In the genomic region with DNA sequence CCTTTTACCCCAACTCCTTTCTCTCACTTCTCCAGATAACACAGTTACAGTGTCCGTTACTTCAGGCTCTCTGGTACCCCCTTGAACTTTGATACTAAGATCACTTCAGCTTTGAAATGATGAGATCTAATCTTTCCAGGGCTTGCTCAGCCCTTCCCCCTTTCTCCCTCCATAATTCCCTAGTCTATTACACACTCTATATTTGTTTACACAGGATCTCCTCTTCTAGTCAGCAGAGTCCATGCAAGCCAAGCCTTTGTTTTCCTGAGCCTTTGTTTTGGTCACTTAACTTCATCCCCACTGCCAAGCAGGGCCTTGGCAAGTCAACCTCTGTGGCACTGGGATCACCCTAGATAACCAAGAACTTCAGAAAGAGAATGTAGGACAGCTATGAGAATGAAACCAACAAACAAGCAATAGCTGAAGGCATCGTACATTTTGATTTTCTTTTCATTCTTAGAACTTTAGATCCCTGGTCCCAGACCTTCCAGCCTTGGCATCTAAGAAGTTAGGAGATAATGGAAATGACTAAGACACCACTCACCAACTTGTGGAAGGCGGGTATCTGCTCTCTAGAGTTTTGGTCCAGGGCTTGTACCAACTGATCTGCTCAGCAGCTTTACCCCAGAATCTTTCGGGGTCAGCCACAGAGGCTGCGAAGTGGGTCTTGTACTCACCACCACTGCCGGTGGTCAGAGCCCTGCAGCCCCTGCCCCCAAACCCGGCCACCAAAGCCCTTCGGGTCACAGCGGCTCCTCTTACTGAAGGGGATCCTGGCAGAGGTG, we compare ENCODE assay signal across 10 mouse cellular contexts. TPM values are rescaled to one million over a fixed set of nuclear protein-coding genes. Genes with fewer than 3 reads are reported as not detected.
DNase-seq lines count a peak whose midpoint lies in the region; ATAC-seq and TF ChIP-seq lines count a peak whose summit lies in the region.
"Had no signal": no experiment of that assay in that cellular context is flagged by ENCODE, and none has a peak within 500 bp of the region (broad histone marks: within the 10 kb centered on the region; RNA-seq: fewer than 3 reads in every experiment).

No protein-coding gene starts in this region.

- 7% methylated on average over 9 of the region's 9 CpGs for WGBS in heart, embryonic 14.5 days
- WGBS in liver, embryonic 16.5 days (ENCODE audit: insufficient replicate concordance) = 10% methylated on average over 9 of the region's 9 CpGs

- no peaks in the 10 kb centered on the region for H3K9me3 ChIP-seq in erythroblast, embryonic 14.5 days (ENCODE audit: control insufficient read depth, low read length)
- no peaks in the 10 kb centered on the region for H3K9me3 ChIP-seq in ES-Bruce4 (replicated peaks; ENCODE audit: control insufficient read depth, insufficient read depth, low read length, poor library complexity, severe bottlenecking)
- H3K9me3 ChIP-seq in heart, embryonic 14.5 days (ENCODE audit: control insufficient read depth, low read length) = no peaks in the 10 kb centered on the region
- H3K9me3 ChIP-seq in liver, embryonic 16.5 days (replicated peaks; ENCODE audit: control insufficient read depth, low read length) = no peaks in the 10 kb centered on the region

- peak overlapping the region; percentile 52 for H3K4me3 ChIP-seq in erythroblast, embryonic 14.5 days (replicated peaks)
- H3K4me3 ChIP-seq in ES-Bruce4 (ENCODE audit: low read depth, low read length) = peak overlapping the region; percentile 37
- H3K4me3 ChIP-seq in heart, embryonic 14.5 days (ENCODE audit: control insufficient read depth in 1 of 2, insufficient read depth in 1 of 2, low read depth in 1 of 2, low read length in 2 of 2) = peak overlapping the region; percentile 59 to 67
- peak overlapping the region; percentile 56 for H3K4me3 ChIP-seq in liver, embryonic 16.5 days (ENCODE audit: low read depth, low read length)

- no peaks in the 10 kb centered on the region for H3K27me3 ChIP-seq in erythroblast, embryonic 14.5 days (ENCODE audit: control insufficient read depth)
- H3K27me3 ChIP-seq in ES-Bruce4 (ENCODE audit: control insufficient read depth, insufficient read depth, low read length, poor library complexity, severe bottlenecking) = no peaks in the 10 kb centered on the region
- H3K27me3 ChIP-seq in heart, embryonic 14.5 days (ENCODE audit: control insufficient read depth, insufficient read depth, low read length) = no peaks in the 10 kb centered on the region
- H3K27me3 ChIP-seq in liver, embryonic 16.5 days (ENCODE audit: control insufficient read depth, insufficient read depth, low read depth, low read length) = no peaks in the 10 kb centered on the region

- TF ChIP-seq CTCF in ES-Bruce4 (IDR thresholded peaks at IDR 0.05; ENCODE audit: low read depth, low read length) = no peak

- TF ChIP-seq EP300 in ES-Bruce4 (IDR thresholded peaks at IDR 0.05; ENCODE audit: insufficient read depth, low read depth, low read length) = no peak

- peak overlapping the region; percentile 45; the same call in 1 of the 2 replicates for H3K9ac ChIP-seq in ES-Bruce4 (ENCODE audit: low read depth, poor library complexity, severe bottlenecking)
- peak overlapping the region; percentile 81 for H3K9ac ChIP-seq in heart, embryonic 14.5 days (ENCODE audit: low read length)
- H3K9ac ChIP-seq in liver, embryonic 16.5 days (ENCODE audit: low read depth, low read length) = peak overlapping the region; percentile 41; the same call in 1 of the 2 replicates

- H3K4me2 ChIP-seq in heart, embryonic 14.5 days (ENCODE audit: low read length) = peak overlapping the region; percentile 78
- H3K4me2 ChIP-seq in liver, embryonic 16.5 days (ENCODE audit: low read depth, low read length) = peak overlapping the region; percentile 49

- no peak for DNase-seq in cerebellum, postnatal 14 days
- no peak for DNase-seq in urinary bladder, postnatal 10 days (ENCODE audit: low spot score)
- DNase-seq in c-Kit-positive CD71-positive TER-119-positive erythroid progenitor cells, embryonic 14.5 days (ENCODE audit: low spot score) = no peak

- no peak for ATAC-seq in erythroblast, adult 5-6 weeks (replicated peaks; ENCODE audit: low FRiP score, poor library complexity, severe bottlenecking)
- ATAC-seq in heart, embryonic 14.5 days (ENCODE audit: insufficient number of reproducible peaks, insufficient read depth, low FRiP score, low read depth) = no peak
- no peak for ATAC-seq in liver, embryonic 16.5 days (ENCODE audit: low read depth)

- no peak for TF ChIP-seq POLR2A in ES-Bruce4 (IDR thresholded peaks at IDR 0.05; ENCODE audit: insufficient read depth, low read length)

- H3K36me3 ChIP-seq in erythroblast, embryonic 14.5 days (ENCODE audit: control insufficient read depth) = no peaks in the 10 kb centered on the region
- H3K36me3 ChIP-seq in ES-Bruce4 (ENCODE audit: control insufficient read depth, insufficient read depth, low read length, poor library complexity, severe bottlenecking) = no peaks in the 10 kb centered on the region
- H3K36me3 ChIP-seq in heart, embryonic 14.5 days (ENCODE audit: control insufficient read depth, insufficient read depth, low read length) = no peaks in the 10 kb centered on the region
- no peaks in the 10 kb centered on the region for H3K36me3 ChIP-seq in liver, embryonic 16.5 days (ENCODE audit: control insufficient read depth, insufficient read depth)

- no peaks in the 10 kb centered on the region for H3K4me1 ChIP-seq in erythroblast, embryonic 14.5 days (ENCODE audit: control insufficient read depth)
- no peaks in the 10 kb centered on the region for H3K4me1 ChIP-seq in ES-Bruce4 (ENCODE audit: control insufficient read depth, insufficient read depth, low read length)
- H3K4me1 ChIP-seq in heart, embryonic 14.5 days (ENCODE audit: control insufficient read depth in 2 of 2, insufficient read depth in 2 of 2, low read length in 2 of 2) = 0 out of 4 replicates have a peak, but pooled peaks cover 0 to 4% of the 10 kb centered on the region in 2 experiments
- H3K4me1 ChIP-seq in liver, embryonic 16.5 days (ENCODE audit: control insufficient read depth, low read depth, low read length) = no peaks in the 10 kb centered on the region

- no peak overlapping the region for H3K27ac ChIP-seq in ES-Bruce4 (ENCODE audit: insufficient read depth, low read length)
- H3K27ac ChIP-seq in heart, embryonic 14.5 days (replicated peaks in 1 of 2; ENCODE audit: control insufficient read depth in 1 of 2, insufficient read depth in 1 of 2, low read depth in 2 of 2, low read length in 2 of 2) = peak overlapping the region in 1 of 2 experiments; percentile 50; a peak in 1 of 4 replicates
- H3K27ac ChIP-seq in liver, embryonic 16.5 days (ENCODE audit: low read length) = no peak overlapping the region

RNA-seq across cellular contexts. Expression of gene Acss3, which starts 0.5 kb away (rescaled TPM):
- polyA plus RNA-seq in erythroblast, embryonic 14.5 days (2012) = not detected in 2 replicates
- not detected in 2 replicates for total RNA-seq in erythroblast, adult 5-6 weeks (2015; ENCODE audit: low replicate concordance)
- not detected in 2 replicates for total RNA-seq in erythroblast, adult 5-6 weeks (2017; ENCODE audit: low replicate concordance)
- 0.66 and 0.93 TPM in 2 replicates for polyA plus RNA-seq in ES-Bruce4 (2011; ENCODE audit: insufficient read depth, insufficient read length, low read depth, missing spikeins)
- 3.3 and 4.1 TPM in 2 replicates for polyA plus RNA-seq in heart, embryonic 14.5 days (2014; fragmentation: Nextera tagmentation; extraction: Ambion mirVana)
- polyA plus RNA-seq in liver, embryonic 16.5 days (2015; fragmentation: Nextera tagmentation; extraction: Ambion mirVana) = 0.44 and 0.64 TPM in 2 replicates
- total RNA-seq: common myeloid progenitor, adult 5-6 weeks; neutrophil, adult 5-6 weeks had no signal
